Mouse (Mus musculus) fat pad, adult 2 months (tissue): Measurements from ENCODE around the gene Hoxa13.

ENCODE experiments used
- DNase-seq: peaks from one replicate; pipeline ENCODE4 v3.0.0-alpha.2; 2011; ENCODE audit warnings: low read depth, low spot score; ENCODE audit errors: extremely low read depth

Hoxa13 gene

DNA sequence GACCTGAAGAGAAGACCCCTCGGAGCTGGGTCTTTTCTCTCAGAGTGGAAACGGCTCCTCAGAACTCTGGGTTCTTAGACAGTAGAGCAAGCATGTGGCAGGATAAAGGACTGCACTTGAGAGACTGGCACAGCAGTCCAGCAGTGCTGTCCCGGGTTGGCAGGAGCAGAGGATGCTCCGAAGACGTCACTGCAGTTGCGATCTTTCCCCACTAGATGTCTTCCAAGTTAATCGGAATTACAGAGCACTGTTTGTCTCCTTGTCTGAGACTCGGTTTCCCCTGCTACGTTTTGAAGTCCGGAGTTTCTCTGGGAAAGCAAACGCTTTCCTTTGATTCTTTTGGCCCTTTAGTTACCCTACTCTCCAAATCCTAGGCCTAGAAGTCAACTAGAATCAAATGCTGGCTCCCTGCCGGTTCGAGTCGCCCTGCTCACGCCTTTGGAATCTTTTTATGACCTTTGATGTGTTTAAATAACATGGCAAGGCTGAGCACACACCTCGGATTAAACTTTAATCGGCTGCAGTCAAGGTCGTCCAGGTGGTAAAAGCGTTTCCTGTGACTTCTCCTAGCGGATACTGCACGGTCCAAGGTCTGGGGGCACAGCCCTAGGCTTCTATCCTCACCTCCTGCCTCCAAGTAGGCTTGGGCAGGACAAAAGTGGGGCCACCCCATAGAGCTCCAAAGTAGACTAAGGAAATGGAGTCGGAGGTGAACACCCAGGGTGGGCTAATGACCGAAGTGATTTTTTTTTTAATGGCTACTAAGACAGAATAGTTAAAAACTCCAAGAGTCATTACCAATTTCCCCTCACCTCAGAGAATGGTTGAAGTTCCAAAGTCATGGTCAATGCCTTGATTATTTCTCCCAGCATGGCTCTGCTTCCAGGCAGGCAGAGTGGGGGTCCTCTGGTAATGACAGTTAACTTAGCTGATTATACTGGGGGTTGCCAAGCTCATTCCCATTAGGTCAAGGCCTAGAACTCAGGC, 10.1 kb upstream of the Hoxa13 start:
- no peak for DNase-seq

- no peak for DNase-seq
Measured at GRCm38 (mm10) chr6:52268756-52269155, 8.1 kb upstream of the Hoxa13 start.

DNA sequence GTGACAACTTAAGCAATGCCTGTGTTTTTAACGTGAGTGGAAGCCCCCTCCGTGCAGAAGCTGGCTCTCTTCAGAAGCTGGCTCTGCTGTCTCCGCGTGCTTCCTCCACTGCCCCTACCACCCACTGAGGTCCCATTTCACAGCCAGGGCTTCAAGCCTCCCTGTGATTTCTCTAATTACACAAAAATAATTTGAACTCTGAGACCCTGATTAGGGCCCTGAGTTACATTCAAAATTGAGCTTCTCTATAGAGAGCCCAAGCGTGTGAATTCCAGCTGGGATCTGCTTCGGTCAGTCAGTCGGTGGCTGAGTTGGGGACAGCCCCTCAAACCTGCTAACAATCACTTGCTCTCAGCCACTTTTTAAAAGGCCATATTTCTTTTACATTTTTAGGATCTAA, 7.7 kb upstream of the Hoxa13 start:
- DNase-seq: no peak

- no peak for DNase-seq
Measured at GRCm38 (mm10) chr6:52267691-52268090, 7.0 kb upstream of the Hoxa13 start.

DNA sequence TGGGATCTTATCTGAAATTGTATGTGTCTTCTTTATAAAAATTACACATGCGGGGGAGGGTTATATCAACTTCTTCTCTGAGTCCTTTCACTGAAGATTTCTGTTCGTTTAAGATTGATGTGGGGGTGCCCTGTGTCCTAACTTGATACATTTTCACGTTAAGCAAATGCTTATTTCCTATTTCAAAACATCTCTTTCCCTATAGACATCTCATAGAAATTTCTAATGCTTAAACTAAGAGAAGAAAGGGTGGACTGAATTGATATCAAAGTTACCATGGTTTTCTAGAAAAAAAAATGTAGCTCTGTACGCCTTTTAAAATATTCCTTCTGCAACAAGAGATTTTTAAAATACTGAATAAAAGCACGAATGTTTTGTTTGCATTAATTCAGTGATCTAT, 6.5 kb upstream of the Hoxa13 start:
- DNase-seq: no peak

DNA sequence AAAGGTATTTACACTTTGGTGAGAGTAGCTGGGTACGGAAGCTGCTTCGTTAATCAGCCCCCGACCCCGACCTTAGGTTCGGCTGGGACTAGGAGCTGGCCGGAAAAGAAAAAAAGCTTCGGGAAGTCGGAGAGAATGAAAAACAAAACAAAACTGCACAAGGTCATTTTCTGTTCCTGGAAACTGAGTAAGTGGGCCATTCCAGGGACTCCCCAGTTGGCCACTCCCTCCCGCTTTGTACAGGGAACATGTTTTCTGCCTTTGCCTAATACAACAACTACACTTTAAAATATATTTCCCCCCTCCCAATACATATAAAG, 5.9 kb upstream of the Hoxa13 start:
- no peak for DNase-seq

- no peak for DNase-seq
Measured at GRCm38 (mm10) chr6:52265913-52266665, 5.4 kb upstream of the Hoxa13 start.

GRCm38 (mm10) chr6:52265306-52265912, 4.7 kb upstream of the Hoxa13 start:
- DNase-seq: no peak

- no peak for DNase-seq
Measured at GRCm38 (mm10) chr6:52264106-52264790, 3.6 kb upstream of the Hoxa13 start.

DNA sequence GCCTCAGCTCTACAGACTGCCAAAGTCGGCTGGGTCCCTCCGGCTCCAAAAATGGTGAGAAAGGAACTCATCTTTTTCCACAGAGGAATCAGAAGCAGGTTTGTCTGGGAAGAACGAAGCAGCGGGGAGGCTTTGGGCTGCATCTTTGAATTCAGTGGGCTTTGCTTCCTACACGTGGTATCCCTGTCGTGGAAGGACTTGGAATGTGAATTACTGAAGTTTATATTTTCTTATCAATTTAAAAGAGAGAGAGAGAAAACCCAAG, 2.6 kb upstream of the Hoxa13 start:
- no peak for DNase-seq

GRCm38 (mm10) chr6:52262463-52263320, 2.0 kb upstream of the Hoxa13 start:
- DNase-seq: no peak

DNA sequence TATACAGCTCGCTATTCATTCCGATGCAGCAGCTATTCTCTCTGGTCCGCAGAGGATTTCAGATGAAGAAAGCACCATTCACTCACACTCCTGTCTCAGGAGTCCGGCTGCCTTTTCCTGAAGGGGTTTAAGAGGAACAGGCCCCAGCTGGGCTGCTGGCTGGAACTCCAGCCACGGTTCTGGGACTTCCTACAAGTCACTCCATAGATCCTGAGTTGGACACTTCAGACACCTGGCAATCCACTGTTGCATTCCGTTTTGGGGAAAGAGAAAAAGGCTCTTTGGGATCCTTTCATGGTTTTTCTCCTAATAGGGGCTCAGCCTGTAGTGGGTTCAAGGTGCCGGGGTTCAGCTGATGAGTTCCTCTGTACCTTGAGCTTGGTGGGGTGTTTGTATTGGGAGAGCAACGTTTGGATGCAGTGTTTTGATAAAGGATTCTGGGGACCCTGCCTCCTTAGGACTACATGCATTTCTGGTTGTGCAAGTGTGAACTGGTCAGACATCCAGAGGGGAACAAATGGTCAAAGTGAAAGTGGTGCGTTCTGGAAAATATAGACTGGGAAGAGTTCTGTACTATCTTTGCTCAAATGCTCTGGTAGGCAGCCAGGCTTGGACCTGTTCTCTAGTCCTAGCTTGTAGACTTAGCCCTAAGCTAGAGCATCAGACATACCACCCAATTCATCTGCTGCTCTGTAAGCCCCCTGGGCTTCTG, 1.2 kb upstream of the Hoxa13 start:
- no peak for DNase-seq

- DNase-seq: no peak
Measured at GRCm38 (mm10) chr6:52259811-52260261, 844 bp downstream of the Hoxa13 start.

DNA sequence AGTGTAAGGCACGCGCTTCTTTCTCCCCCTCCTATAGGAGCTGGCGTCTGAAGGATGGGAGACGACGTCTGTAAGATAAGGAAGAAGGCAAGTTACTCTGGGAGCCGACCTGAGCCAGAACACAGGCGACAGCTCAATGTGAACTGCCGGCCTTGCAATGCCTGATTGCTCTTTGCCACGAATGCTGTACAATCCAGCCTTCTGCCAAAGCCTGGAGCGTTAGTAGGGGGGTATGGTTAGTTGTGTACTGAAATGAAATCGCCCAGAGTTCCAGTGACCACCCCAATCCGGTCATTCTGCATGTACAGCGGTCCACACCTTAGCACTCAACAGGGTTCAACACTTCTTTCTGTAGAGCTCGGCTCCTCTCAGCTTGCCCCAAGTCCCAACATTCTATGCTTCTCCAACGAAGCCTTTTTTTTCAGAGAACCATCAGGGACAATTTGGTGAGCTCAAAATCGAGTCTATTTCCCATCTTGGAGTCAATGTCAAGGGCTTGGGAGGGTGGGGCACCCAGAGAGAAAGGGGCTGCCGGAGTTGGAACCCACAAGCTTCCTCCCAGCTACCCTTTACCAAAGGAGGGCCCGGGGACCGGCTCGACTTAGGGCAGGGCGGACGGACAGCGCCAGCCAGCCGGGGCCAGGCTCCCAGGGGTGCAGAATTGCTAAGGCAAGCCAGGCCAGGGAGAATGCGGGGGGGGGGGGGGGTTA, 1.4 kb downstream of the Hoxa13 start:
- no peak for DNase-seq

GRCm38 (mm10) chr6:52256956-52257355, 3.7 kb downstream of the Hoxa13 start:
- DNase-seq: no peak

DNA sequence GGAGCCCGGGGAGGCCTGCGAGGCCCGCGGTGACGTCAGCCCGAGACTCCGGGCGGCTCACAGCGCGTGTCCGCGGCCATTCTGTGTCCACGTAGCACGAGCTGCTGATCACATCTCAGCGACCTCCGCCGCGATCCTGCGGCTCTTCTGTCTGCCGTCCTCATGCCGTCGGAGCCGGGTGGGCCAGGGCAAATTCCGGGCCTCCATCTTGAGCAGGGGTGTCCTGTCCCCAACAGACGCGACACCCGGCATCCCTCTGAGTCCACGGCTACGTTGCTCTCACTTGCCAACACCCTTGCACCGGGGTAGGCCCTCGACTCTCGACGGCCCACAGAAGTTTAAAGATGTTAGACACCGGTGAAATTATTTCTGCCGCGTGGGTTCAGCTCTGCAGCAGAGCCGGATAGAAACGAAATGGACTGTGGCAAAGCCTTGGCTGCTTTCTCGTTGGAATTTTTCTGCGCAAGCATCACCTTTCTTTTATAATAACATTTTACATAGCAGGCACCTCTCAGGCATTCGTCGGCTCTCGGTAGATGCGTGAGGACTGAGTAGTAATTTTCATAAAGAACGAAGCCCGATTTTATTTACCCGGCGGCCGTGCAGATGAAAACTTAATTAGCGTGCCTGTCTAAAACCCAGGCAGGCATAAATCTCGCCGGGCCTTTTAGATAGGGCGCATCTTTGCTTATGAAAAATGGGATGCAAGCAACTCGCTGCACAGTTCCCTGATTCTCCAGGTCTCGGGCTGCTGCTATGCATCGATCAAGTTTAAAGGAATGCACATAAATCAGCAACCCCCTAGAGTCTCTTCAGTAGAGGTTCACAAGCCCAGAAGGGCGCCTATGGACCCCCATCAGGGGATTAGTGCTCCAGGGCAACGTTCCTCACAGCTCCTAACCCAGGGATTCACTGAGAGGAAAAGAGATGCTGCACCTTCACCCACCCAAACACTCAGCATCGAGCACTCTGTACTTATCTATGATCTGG, 6.9 kb downstream of the Hoxa13 start:
- DNase-seq: no peak

- no peak for DNase-seq
Measured at GRCm38 (mm10) chr6:52252775-52253376, 7.8 kb downstream of the Hoxa13 start.
